Mouse (Mus musculus) cerebellum, postnatal 14 days (tissue): ENCODE measurements around the gene Hps5.

Experiments used
- DNase-seq, 2 experiments: peaks; one replicate each; pipeline ENCODE4 v3.0.0; 2021; ENCODE audit warnings: mixed read lengths in 2 of 2

Gene Hps5

DNA sequence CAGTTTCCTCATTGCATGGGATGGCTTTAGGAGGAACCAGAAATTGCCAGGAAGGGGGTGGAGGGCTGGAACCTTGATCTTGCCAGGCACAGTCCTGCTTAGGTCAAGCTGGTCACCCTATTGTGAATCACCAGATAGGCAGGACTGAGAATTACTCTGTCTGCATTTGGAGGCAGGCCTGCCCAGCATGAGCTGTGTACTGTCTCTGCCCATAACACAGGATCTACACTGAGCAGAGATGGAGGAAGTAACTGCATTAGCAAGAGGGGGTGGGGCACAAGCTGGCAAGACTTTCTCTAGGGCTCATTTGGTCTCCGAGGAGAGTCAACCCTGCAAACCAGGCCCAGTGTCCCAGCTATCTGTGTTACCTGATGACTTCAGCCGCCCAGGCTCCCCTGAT is 60.9 kb downstream of the Hps5 start:
- no peak for DNase-seq

DNA sequence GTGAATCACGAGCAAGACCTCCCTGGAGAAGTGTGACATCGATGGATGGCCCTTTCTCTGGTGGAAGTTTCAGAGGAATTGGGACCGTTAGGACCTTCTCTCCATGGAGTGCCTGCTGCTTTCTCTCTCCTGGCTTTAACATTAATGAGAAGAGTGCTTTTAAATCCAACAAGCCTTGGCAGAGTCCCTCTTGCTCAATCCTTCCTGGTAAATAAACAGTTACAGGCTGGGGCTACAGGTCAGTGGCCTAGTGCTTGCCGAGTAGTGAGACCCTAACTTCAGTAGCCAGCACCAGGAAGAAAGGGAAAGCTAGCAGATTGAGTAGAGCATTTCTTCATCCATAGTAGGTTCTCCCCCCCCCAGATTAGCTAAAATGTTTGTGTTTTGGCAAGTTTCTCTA is 63.4 kb downstream of the Hps5 start, which contains the start of gene Saa4:
Saa4 (minus strand) TSS at position 146 of the 400 bp plus-strand sequence.
- DNase-seq = no peak

DNA sequence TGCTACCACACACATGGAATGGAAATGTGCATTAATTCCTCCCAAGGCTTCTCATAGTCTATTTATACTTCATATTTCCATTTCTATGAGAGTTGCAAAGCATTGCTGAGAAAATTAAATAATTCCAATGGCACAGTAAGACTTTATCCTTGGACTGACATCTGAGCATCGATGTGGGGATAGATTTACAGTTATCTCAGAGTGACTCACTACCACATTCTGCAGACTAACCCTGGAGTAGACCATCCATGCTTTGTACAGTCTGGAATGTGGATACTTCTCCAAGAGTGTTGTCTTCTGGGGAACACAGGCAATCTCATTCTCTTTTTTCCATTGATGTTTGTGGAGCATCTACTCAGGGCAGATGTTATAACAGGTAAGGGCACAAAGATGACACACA is 68.3 kb downstream of the Hps5 start:
- no peak for DNase-seq

DNA sequence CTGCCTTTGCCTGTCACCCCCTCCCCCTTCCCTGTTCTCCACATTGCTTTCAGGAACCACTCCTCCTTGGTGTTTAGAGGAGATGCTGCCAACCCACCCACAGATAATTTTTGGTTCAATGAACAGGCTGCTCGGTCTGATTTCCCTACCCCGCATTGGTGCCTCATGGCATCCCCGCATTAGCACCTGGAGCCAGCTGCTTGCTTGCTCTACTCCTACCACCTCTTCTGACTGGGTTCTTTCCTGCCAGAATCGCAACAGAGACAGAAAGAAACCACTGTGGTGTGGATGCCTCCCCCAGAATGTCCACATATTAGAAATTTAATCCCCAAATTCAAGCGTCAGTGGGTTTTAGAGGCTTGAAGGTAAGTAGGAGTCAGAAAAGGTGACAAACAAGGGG is 71.5 kb downstream of the Hps5 start:
- no peak for DNase-seq

DNA sequence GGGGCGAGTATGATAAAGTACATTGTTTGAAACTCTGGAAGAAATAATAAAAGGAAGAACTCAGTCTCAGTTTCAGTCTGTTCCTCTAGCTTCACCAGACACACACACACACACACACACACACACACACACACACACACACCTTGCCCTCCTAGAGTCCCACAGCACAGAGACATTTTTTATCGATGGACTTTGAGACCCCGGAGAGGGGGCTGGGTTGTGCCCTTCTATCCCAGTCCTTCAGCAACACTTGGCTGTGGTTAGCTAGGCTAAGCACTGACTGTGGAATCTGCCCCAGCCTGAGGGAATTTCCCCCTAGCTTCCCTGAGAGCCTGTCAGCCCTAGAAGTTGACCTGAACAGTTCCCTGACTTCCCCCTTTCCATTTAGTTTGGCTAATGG is 72.0 kb downstream of the Hps5 start:
- DNase-seq = no peak

DNA sequence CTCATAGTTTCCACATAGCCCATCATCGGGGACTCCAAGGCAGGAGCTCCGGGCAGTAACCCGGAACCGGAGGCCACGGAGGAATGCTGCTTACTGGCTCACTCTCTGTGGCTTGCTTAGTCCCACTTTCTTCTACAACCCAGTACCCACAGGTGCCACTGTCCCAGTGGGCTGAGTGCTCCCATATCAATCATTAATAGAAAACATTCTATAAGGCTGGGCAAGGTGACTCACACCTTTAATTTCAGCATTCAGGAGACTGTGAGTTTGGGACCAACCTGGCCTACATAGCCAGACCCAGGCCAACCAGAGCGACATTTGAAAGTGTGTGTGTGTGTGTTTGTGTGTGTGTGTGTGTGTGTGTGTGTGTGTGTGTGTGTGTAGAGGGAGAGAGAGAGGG is 72.5 kb downstream of the Hps5 start:
- no peak for DNase-seq

DNA sequence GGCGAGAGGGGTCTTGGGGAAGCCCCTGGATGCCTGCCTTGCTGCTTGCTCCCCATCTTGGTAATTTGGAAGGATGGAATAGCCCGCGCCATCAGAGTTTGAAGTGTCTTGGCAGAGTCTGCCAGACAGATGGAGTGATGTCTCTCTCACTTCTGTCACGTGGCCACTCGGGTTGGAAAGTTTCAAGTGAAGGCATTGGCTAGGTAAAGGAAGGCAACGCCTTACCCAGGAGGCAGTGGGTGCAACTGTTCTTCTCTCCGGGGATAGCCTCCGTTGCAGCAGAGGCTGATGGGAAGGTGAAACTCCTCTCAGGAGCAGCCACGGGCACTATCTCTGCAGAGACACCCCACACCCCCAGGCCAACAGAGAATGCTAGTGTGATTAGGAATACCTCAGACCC is 75.4 kb downstream of the Hps5 start:
- peak; percentile 55 to 70 for DNase-seq

DNA sequence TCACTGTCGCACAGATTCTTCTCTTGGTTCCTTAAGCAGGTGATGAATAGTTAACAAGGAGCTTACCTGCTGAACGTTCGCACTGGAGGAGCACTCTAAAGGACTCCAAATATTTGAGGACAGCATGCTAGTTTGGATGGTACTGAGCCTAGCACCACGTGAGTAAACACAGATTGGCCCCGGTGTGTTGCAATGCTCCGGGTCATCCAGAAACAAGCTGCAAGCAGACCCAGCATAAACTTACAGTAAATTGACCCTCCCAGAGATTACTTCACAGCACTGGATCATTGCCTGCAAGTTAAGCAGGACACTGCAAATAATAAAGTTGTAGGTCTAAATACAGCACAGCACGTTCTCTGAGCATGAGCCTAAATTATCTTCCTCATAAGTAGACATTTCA is 76.3 kb downstream of the Hps5 start:
- DNase-seq = peak in 1 of 2 experiments; percentile 57

DNA sequence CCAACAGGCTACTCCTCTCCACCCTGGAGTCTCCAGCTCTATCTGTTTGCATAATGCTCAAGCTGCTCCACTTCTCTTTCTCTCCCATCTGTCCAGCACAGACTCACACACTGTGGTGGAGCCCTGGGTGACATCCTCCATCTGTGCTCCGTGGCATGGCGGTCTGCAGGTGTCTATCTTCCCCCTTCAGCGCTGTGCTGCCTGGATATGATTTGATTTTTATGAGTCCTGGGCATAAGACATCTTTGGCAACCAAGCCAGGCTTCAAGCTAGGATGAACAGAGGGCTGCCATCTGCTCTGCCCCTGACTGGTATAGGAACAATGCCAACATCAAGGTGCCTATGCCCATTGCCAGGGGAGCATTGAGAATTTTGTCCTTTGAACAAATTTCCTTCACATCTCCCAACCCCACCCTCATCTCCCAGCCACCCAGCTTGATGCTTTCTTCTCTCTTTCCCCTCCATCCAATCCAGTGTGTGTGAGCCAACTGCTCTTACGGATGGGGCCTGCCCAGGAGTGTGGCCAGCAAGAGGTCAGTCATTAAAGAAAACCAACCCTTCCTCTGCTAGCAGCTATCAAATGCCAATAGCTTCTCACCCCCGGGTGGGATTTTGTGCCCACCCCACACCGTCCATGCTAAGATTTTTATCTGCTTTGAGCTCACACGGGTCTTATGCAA is 77.1 kb downstream of the Hps5 start:
- DNase-seq = peak; percentile 79 to 89

DNA sequence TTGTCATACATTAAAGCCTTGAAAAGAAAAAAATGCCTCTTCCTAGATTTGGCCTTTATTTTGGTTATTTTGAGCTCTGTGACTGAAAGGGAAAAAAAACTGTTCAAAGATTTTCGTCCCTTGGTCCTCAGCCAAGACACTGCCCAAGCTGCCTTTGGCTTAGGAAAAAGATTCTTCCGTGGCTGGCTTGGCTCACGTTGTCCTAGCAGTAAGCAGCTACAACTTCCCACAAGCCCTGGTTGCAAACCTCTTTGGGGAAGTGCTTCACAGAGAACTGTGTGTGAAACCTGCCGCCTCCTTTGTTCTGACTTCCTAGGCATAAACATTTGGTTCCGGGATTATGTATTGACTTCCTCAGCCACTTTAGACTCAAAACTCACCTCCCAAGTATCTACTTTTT is 79.0 kb downstream of the Hps5 start:
- DNase-seq = peak; percentile 52 to 58

DNA sequence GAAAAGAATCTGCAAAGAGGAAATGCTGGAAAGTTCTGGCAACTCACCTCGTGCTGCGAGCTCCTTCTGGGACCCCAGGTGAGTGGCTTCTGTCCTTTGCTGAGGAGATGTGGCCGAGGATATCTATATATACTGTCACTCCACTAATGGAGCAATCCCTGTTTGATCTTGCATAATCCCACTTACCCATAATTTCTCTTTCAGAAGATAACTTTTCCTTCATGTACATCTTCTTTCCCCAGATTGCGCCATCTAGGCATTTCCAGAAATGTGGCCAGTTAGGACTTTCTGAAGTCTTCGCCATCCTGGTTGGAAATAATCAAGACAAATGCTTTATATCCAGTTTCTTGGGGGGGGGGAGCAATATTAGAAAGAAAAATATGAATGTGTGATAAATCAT is 80.3 kb downstream of the Hps5 start, which contains the start of gene Saa3:
Saa3 (minus strand) TSS at position 101 of the 400 bp plus-strand sequence.
- DNase-seq = no peak

DNA sequence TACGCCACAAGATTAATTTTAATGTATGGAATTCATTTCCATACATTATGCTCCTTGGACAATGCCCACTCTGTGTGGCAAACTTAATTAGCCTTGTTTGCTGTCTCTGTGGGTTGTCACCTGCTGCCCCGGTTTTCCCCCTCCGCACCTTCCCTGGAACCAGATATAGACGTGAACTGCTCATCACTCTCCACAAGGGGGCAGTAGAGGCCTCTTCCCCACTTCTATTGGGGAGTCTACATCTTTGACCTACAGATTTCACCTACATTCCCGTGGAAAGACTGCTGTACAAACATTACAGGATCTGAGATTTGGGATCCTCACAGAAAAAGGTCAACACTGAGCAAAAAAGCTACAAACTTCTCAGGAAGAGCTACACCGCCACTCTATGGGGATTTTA is 81.3 kb downstream of the Hps5 start:
- peak; percentile 89 for DNase-seq

DNA sequence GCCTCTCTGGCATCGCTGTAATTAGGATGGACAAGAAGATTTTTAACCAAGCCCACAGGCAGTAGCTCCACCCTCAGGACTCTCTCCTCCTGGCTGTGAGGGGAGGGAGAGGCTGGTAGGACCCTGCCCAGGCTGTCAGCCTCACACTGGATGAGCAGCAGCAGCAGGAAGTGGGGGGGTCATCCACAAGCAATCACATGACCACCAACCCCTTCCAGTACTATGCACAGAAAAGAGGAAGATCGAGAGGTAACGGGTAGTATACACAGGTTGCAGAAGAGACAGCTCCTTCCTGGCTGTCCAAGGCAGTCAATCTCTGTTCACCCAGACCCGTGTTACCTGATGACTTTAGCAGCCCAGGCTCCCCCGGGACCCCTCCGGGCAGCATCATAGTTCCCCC is 83.6 kb downstream of the Hps5 start:
- DNase-seq = no peak
